Mouse (Mus musculus): Measurements from ENCODE around the gene Gm17364.

DNA sequence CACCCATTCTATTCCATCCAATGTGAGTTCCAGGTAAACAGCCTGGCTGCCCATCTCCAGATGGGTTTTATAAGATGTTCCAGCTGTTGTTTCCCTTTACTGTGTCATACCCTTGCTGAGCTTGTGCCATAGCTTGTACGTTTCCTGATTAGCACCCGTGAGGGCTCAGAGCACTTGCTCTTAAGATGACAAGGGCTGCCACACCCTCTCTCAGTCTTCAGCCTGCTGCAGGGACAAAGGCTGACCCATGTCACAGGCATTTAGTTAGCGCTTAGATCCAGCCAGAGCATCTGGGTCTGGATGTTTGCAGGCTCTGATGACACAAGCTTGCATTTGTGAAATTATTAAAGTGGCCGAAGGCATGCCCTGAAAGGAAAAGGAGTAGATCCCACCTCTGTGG is 26.3 kb upstream of the Gm17364 start:
- no peak for TF ChIP-seq CTCF (IDR thresholded peaks at IDR 0.05; ENCODE audit: borderline replicate concordance, control insufficient read depth, extremely low read depth, insufficient read depth, low read length, poor library complexity)
- TF ChIP-seq POLR2A (IDR thresholded peaks at IDR 0.05; ENCODE audit: control insufficient read depth, extremely low read depth, insufficient read depth, low read length, poor library complexity), result no peak
